Mouse (Mus musculus): ENCODE results near the gene Dlgap1. TPM values are rescaled to one million over a fixed set of nuclear protein-coding genes. Genes with fewer than 3 reads are reported as not detected.

Gene Dlgap1
- total RNA-seq, 2 experiments from 2014 or later, result not detected

GRCm38 (mm10) chr17:70683561-70684167 lies 714.8 kb downstream of the Dlgap1 start:
- no peak for ATAC-seq (replicated peaks; ENCODE audit: low FRiP score, poor library complexity, severe bottlenecking)

DNA sequence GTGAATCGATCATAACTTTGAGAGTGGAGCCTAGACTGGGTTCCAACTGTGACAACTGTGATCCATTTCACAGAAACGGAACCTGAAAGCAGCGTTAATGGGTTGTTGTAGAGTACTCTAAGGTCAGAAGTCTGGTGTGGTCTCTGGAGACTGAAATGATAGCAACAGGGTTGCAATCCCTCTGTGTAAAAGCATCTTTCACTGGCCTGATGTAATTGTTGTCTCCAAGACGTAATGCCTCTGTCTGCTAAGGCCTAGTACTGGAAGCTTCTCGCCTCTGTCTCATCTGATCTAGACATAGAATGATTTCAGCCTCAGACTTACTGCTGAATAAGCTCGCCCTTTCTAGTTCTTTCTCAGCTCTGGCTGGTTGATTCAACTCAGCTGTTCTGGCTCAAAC lies 721.3 kb downstream of the Dlgap1 start:
- ATAC-seq (replicated peaks; ENCODE audit: low FRiP score, poor library complexity, severe bottlenecking), result no peak

- ATAC-seq (replicated peaks; ENCODE audit: low FRiP score, poor library complexity, severe bottlenecking), result no peak
Observed at GRCm38 (mm10) chr17:70690598-70690997, 721.7 kb downstream of the Dlgap1 start.

- ATAC-seq (replicated peaks; ENCODE audit: low FRiP score, poor library complexity, severe bottlenecking), result no peak
Observed at GRCm38 (mm10) chr17:70706976-70707818, 738.3 kb downstream of the Dlgap1 start.

- ATAC-seq (replicated peaks; ENCODE audit: low FRiP score, poor library complexity, severe bottlenecking), result no peak
Observed at GRCm38 (mm10) chr17:70707819-70708140, 738.9 kb downstream of the Dlgap1 start.

- no peak for ATAC-seq (replicated peaks; ENCODE audit: low FRiP score, poor library complexity, severe bottlenecking)
Observed at GRCm38 (mm10) chr17:70709545-70709944, 740.7 kb downstream of the Dlgap1 start.

DNA sequence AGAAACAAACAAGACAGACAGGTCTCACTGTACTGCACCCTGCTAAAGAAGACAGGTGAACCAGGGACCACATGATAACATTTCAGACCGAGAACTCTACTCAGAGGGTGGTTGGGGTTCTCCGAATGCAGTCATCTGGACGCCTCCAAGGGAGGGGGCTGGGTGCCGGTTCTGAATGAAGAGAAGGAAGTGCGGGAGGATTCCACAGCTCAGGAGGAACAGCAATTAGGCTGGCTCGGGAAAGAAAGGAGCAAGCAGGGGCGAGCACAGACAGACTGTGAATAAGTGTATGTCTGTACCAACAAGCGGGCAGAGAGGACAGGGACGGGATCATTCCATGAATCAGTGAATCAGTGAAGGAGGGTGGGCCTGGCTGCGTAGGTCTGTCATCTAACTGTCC lies 744.6 kb downstream of the Dlgap1 start:
- ATAC-seq (replicated peaks; ENCODE audit: low FRiP score, poor library complexity, severe bottlenecking), result no peak

DNA sequence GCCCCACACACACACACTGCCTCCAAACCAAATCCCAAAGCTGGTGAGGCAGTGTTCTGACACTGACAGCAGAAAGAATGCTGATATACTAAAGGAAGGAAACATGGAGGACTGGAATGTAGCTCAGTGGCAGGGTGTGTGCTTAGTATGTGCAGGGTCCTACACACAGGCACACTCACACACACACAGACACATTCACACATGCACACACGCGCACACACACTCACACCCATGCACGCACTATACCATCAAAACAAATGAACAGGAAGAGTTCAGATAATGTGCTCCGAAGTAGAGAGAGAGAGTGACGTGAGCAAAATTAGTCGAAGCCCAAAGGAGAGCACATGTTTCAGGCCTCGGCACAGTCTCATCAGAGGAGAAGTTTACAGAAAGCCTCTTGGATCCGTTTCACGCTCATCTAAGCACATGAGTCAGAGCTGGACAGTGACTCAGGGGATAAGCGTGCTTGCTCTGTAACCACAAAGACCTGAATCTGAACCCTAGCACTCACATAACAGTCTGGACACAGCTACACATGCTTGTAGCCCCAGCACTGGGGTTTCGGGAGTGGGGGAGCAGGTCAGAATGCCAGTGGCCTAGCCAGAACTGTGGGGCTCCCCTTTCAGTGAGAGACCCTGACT lies 750.9 kb downstream of the Dlgap1 start:
- no peak for ATAC-seq (replicated peaks; ENCODE audit: low FRiP score, poor library complexity, severe bottlenecking)

DNA sequence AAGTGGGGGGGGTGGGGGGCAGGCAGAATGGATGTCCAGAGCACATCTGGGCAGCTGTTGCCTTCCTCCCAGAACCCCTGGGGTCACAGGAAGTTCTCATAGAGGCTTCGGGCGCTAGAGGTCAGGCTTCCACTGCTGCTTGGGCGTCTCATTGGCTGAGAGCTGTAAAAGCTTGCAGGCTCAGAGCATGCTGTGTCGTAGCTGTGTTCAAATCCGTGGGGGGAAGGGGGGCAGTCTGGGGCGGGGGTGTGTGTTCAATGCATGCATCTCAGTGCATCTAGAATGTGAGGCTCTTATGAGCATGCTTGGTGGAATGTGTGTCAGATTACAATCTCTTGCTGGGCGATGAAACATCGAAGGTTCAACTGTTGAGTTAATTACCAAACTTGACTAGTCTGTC lies 751.9 kb downstream of the Dlgap1 start:
- no peak for ATAC-seq (replicated peaks; ENCODE audit: low FRiP score, poor library complexity, severe bottlenecking)

DNA sequence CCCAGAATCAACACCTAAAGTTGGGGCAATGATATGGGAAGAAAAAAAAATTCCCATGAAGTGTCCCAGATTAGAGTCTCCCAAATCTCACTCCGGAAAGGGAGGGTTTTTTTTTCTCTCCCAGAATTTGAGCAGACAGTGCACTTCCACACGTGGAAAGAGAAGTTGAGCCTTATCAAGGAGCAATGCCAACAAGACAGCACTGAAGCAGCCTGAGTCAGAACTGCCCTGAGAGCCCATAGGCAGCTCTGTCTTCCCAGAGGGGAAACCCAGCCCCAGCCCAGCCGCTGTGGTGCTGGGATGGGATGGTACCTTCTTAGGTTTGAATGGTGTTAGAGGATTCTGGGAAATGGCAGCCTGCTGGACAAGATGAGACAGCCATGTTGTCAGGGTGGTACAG lies 753.3 kb downstream of the Dlgap1 start:
- no peak for ATAC-seq (replicated peaks; ENCODE audit: low FRiP score, poor library complexity, severe bottlenecking)

DNA sequence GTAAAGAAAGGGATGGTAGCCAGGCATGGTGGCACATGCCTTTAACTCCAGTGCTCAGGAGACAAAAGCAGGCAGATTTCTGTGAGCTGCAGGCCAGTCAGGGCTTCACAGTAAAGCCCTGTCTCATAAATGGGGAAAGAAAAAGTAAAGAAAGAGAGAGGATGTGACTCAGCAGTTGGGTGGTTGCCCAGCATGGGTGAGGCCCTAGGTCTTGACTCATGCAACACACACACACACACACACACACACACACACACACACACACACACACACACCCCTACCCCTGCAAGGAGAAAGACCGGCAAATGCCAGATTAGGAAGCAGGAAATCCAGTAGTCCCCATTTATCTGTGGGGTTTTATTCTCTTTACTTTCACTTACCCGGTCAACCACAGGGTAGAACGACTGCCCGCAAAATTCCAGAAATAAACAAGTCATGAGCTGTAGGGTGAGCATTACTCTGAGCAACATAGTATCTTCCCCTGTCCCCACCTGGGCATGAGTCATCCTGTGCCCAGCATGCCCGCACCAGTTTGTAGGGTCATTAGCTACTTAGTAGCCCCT lies 759.9 kb downstream of the Dlgap1 start:
- ATAC-seq (replicated peaks; ENCODE audit: low FRiP score, poor library complexity, severe bottlenecking), result no peak

DNA sequence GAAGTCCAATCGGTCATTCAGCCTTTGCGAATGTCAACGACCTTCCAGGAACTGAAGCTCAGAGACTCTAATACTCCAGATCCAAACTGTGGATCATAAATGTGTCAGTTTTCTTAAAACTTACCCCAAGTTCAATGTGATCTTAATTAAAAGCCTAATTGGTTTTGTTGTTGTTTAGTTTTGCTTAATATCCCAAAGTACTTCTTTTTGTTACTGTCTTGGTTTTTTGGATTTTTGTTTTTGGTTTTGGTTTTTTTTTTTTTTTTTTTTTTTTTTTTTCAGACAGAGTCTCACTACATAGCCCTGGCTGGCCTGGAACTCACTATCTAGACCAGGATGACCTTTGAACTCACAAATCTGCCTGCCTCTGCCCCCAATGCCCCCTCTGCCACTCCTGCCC lies 765.9 kb downstream of the Dlgap1 start:
- no peak for ATAC-seq (replicated peaks; ENCODE audit: low FRiP score, poor library complexity, severe bottlenecking)

- ATAC-seq (replicated peaks; ENCODE audit: low FRiP score, poor library complexity, severe bottlenecking), result no peak
Observed at GRCm38 (mm10) chr17:70735396-70735795, 766.5 kb downstream of the Dlgap1 start.

DNA sequence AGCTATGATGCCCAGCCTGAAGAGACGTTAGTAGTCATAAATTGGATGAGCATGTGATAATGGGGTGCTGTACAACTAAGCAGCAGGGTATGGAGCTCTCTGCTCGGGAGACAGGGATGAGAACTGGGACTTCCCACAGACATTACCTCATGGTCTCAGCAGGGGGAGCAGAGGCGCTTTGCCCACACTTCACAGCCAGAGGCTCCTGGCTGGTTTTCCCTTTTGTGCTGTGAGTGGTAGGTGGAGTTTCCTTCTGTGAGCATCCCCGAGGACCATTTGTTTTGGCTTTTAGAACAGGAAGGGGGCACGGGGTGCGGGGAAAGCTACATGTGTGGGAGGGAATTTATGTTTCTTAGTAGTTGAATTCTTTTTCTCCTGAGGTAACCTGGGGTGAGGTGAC lies 768.6 kb downstream of the Dlgap1 start:
- ATAC-seq (replicated peaks; ENCODE audit: low FRiP score, poor library complexity, severe bottlenecking), result no peak

DNA sequence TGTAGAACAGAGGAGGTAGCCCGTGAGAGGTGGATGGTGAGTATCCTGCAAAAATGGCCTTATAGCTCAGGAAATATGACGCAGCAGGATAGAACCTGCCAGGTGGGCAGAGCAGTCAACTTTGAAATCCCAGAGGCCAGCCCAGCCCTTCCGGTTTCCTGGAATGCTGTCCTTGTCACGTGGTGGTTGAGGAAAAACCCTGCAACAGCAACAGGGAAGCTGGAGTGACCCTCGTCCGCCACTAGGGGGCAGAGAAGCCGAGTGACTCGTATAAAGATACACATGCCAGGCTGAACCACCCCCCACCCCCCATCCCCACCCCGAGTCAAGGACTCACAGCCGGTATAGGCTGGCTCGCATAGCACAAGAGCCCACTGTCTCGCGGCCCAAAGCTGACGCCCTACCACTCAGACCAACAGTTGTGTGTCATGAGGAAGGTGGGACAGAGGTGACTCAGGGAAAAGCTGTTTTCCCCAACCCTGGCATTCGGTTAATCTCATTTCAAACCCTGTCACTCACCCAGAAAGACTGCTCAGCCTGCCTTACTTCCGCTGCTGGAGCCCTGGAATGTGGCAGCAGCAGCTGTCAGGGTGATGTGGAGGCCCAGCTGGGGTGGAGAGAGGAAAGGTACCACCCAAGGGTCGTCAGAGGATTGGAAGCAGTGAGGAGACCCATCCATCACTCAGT lies 769.4 kb downstream of the Dlgap1 start:
- ATAC-seq (replicated peaks; ENCODE audit: low FRiP score, poor library complexity, severe bottlenecking), result no peak

DNA sequence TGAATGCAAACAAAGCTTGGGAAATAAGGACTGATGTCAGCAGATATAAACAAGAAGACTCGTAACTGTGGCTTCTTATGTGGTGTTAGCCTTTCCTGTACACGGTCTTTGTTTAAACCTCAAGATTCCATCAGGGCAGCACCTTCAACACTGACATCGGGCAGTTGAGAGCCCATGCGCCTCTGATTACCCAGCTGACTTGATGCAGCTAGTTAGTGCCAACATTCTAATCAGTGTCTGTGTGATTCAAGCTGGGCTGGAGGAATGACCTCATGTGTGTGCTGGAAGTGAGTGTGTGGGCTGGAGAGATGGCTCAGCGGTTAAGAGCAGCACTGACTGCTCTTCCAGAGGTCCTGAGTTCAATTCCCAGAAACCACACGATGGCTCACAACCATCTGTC lies 770.5 kb downstream of the Dlgap1 start:
- ATAC-seq (replicated peaks; ENCODE audit: low FRiP score, poor library complexity, severe bottlenecking), result no peak

DNA sequence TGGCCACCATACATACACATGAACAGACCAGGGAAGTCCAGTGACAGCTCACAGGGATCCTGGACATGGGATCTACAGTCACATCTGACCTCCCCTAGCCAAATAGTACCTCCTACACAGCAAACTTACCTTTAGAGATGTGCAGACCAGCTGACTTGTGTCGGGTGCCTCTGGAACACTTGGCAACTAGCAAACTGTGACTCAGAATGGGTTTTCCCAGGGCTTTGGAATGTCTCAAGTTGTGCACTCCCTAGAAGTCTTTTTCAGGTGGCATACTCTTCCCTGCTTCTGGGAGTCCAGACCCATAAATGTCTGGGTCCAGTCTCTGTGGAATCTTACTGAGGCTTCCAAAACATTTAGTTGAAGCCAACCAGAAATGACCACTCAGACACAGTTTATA lies 772.8 kb downstream of the Dlgap1 start:
- ATAC-seq (replicated peaks; ENCODE audit: low FRiP score, poor library complexity, severe bottlenecking), result no peak

- no peak for ATAC-seq (replicated peaks; ENCODE audit: low FRiP score, poor library complexity, severe bottlenecking)
Observed at GRCm38 (mm10) chr17:70744570-70745153, 775.8 kb downstream of the Dlgap1 start.

- no peak for ATAC-seq (replicated peaks; ENCODE audit: low FRiP score, poor library complexity, severe bottlenecking)
Observed at GRCm38 (mm10) chr17:70745385-70745784, 776.5 kb downstream of the Dlgap1 start.

All from erythroid progenitor cell, adult 5-6 weeks (primary cell).